Mouse (Mus musculus) adrenal gland, adult (tissue): Measurements from ENCODE around the gene Ccdc78.

ENCODE experiments used
- DNase-seq, 2 experiments: peaks; one replicate each; pipeline ENCODE4 v3.0.0; 2022 to 2023; ENCODE audit warnings: low spot score in 1 of 2; ENCODE audit not compliant: inconsistent age in 2 of 2

Gene Ccdc78

GRCm38 (mm10) chr17:25809606-25810340 is 23.4 kb downstream of the Ccdc78 start:
- peak; percentile 44 to 64 for DNase-seq

- no peak for DNase-seq
Measured at GRCm38 (mm10) chr17:25810890-25811289, 24.5 kb downstream of the Ccdc78 start.

GRCm38 (mm10) chr17:25813471-25813870 is 27.1 kb downstream of the Ccdc78 start:
- peak; percentile 84 to 94 for DNase-seq

- peak; percentile 53 to 85 for DNase-seq
Measured at GRCm38 (mm10) chr17:25817662-25818061, 31.3 kb downstream of the Ccdc78 start.

GRCm38 (mm10) chr17:25818851-25819780 is 32.7 kb downstream of the Ccdc78 start:
- DNase-seq: no peak

- DNase-seq: peak; percentile 82 to 94
Measured at GRCm38 (mm10) chr17:25823452-25823851, 37.1 kb downstream of the Ccdc78 start, which contains the start of gene Wdr24. Wdr24 (plus strand) TSS chr17:25823627.

- DNase-seq: no peak
Measured at GRCm38 (mm10) chr17:25824362-25825142, 38.2 kb downstream of the Ccdc78 start.

GRCm38 (mm10) chr17:25825311-25825710 is 38.9 kb downstream of the Ccdc78 start:
- no peak for DNase-seq

GRCm38 (mm10) chr17:25825984-25826570 is 39.7 kb downstream of the Ccdc78 start:
- peak in 1 of 2 experiments; percentile 18 for DNase-seq

GRCm38 (mm10) chr17:25827011-25827410 is 40.6 kb downstream of the Ccdc78 start:
- peak; percentile 21 to 33 for DNase-seq

- peak in 1 of 2 experiments; percentile 25 for DNase-seq
Measured at GRCm38 (mm10) chr17:25827546-25828222, 41.3 kb downstream of the Ccdc78 start.

- peak in 1 of 2 experiments; percentile 45 for DNase-seq
Measured at GRCm38 (mm10) chr17:25828223-25828594, 41.8 kb downstream of the Ccdc78 start.

- peak; percentile 82 to 95 for DNase-seq
Measured at GRCm38 (mm10) chr17:25828712-25829557, 42.6 kb downstream of the Ccdc78 start, which contains the start of gene Jmjd8. Jmjd8 (plus strand) TSS chr17:25828867.

- DNase-seq: peak in 1 of 2 experiments; percentile 36
Measured at GRCm38 (mm10) chr17:25829558-25830017, 43.2 kb downstream of the Ccdc78 start.

- DNase-seq: peak; percentile 12 to 59
Measured at GRCm38 (mm10) chr17:25830200-25830753, 43.9 kb downstream of the Ccdc78 start.

GRCm38 (mm10) chr17:25830806-25831431 is 44.5 kb downstream of the Ccdc78 start:
- DNase-seq: peak; percentile 35 to 65

GRCm38 (mm10) chr17:25831451-25832281 is 45.3 kb downstream of the Ccdc78 start:
- DNase-seq: peak; percentile 84 to 89
